Comparison of ENCODE assay signal across 29 mouse cellular contexts in genomic region chr6:95801651-95802050, GRCm38 (mm10).
DNase-seq lines count a peak whose midpoint lies in the region; ATAC-seq and TF ChIP-seq lines count a peak whose summit lies in the region.
"Had no signal": no experiment of that assay in that cellular context is flagged by ENCODE, and none has a peak within 500 bp of the region (broad histone marks: within the 10 kb centered on the region; RNA-seq: fewer than 3 reads in every experiment).

No protein-coding gene starts in this region.

- WGBS in forebrain, embryonic 14.5 days: 91% methylated on average over 6 of the region's 6 CpGs
- 93% methylated on average over 6 of the region's 6 CpGs for WGBS in forebrain, embryonic 11.5 days
- 37% methylated on average over 6 of the region's 6 CpGs for WGBS in lung, embryonic 14.5 days

- H3K4me2 ChIP-seq in forebrain, embryonic 14.5 days (ENCODE audit: low read length): no peak overlapping the region
- H3K4me2 ChIP-seq in forebrain, embryonic 11.5 days (ENCODE audit: low read depth, low read length, severe bottlenecking): no peak overlapping the region
- no peak overlapping the region for H3K4me2 ChIP-seq in lung, embryonic 14.5 days
- H3K4me2 ChIP-seq: embryonic facial prominence, embryonic 13.5 days; heart, embryonic 12.5 days; heart, embryonic 15.5 days; hindbrain, embryonic 14.5 days had no signal

- peak; percentile 15 for DNase-seq in forebrain, embryonic 14.5 days (ENCODE audit: low spot score)
- no peak for DNase-seq in forebrain, embryonic 11.5 days (ENCODE audit: low spot score)
- peak; percentile 59 for DNase-seq in lung, embryonic 14.5 days
- no peak for DNase-seq in lung, adult 18-20 months
- DNase-seq in NIH3T3 (ENCODE audit: low read depth): peak; percentile 25
- no peak for DNase-seq in left cerebral cortex, adult 2 months (ENCODE audit: extremely low spot score in 1 of 2, low spot score in 2 of 2)
- DNase-seq: adrenal gland, adult 2 months; adrenal gland, postnatal 14 days; B cell, adult 2 months; cerebellum, adult 11 months; cerebellum, adult 2 months; cerebellum, adult 9-11 months; cerebellum, postnatal 25 days; gastrocnemius, adult 2 months; gastrocnemius, postnatal 14 days; heart, adult 18-20 months; heart, postnatal 10 days; heart, postnatal 4 days had no signal

- no peak for TF ChIP-seq CTCF in lung, embryonic 14.5 days (IDR thresholded peaks at IDR 0.05; ENCODE audit: low read depth)
- no peak for TF ChIP-seq CTCF in left cerebral cortex, adult 2 months (IDR thresholded peaks at IDR 0.05)

- no peak overlapping the region for H3K9ac ChIP-seq in forebrain, embryonic 14.5 days (ENCODE audit: low read length)
- H3K9ac ChIP-seq in forebrain, embryonic 11.5 days (ENCODE audit: low read length): no peak overlapping the region
- H3K9ac ChIP-seq in lung, embryonic 14.5 days: no peak overlapping the region
- H3K9ac ChIP-seq: embryonic facial prominence, embryonic 13.5 days; heart, embryonic 12.5 days; heart, embryonic 15.5 days; hindbrain, embryonic 14.5 days had no signal

- intact Hi-C loops in left cerebral cortex, adult 2 months (cut with DNase I): no loop called here

- H3K27me3 ChIP-seq in forebrain, embryonic 14.5 days (replicated peaks; ENCODE audit: control insufficient read depth, insufficient read depth, low read length): no peaks in the 10 kb centered on the region
- H3K27me3 ChIP-seq in forebrain, embryonic 11.5 days (ENCODE audit: control insufficient read depth, insufficient read depth, low read length): no peaks in the 10 kb centered on the region
- H3K27me3 ChIP-seq in lung, embryonic 14.5 days (ENCODE audit: insufficient read depth, low read length): no peaks in the 10 kb centered on the region
- H3K27me3 ChIP-seq: CH12.LX; embryonic facial prominence, embryonic 13.5 days; heart, embryonic 12.5 days; heart, embryonic 15.5 days had no signal

- ATAC-seq in forebrain, embryonic 14.5 days: no peak
- no peak for ATAC-seq in forebrain, embryonic 11.5 days (replicated peaks; ENCODE audit: low FRiP score)
- no peak for ATAC-seq in lung, embryonic 14.5 days (ENCODE audit: insufficient read depth)
- ATAC-seq: forebrain, embryonic 16.5 days; hindbrain, postnatal 0 days; inflammation-experienced regulatory T-cells, adult 6 months; intestine, embryonic 16.5 days had no signal

- H3K27ac ChIP-seq in forebrain, embryonic 14.5 days (ENCODE audit: low read depth, low read length): no peak overlapping the region
- no peak overlapping the region for H3K27ac ChIP-seq in forebrain, embryonic 11.5 days (ENCODE audit: low read depth, low read length)
- H3K27ac ChIP-seq in lung, embryonic 14.5 days (ENCODE audit: low read depth): no peak overlapping the region
- H3K27ac ChIP-seq in left cerebral cortex, adult 2 months: no peak overlapping the region
- H3K27ac ChIP-seq: embryonic facial prominence, embryonic 13.5 days; forebrain, embryonic 10.5 days; gastrocnemius, adult 2 months; heart, embryonic 15.5 days; hindbrain, embryonic 14.5 days; hindbrain, postnatal 0 days had no signal

- no peaks in the 10 kb centered on the region for H3K9me3 ChIP-seq in forebrain, embryonic 14.5 days (replicated peaks; ENCODE audit: control insufficient read depth, low read length)
- H3K9me3 ChIP-seq in forebrain, embryonic 11.5 days (ENCODE audit: control insufficient read depth, low read length): no peaks in the 10 kb centered on the region
- no peaks in the 10 kb centered on the region for H3K9me3 ChIP-seq in lung, embryonic 14.5 days (ENCODE audit: low read depth, low read length)
- H3K9me3 ChIP-seq: embryonic facial prominence, embryonic 13.5 days; forebrain, embryonic 10.5 days; heart, embryonic 12.5 days; heart, embryonic 15.5 days had no signal

- H3K4me3 ChIP-seq in forebrain, embryonic 14.5 days (ENCODE audit: low read depth, low read length): no peak overlapping the region
- H3K4me3 ChIP-seq in forebrain, embryonic 11.5 days (ENCODE audit: low read depth, low read length): no peak overlapping the region
- no peak overlapping the region for H3K4me3 ChIP-seq in lung, embryonic 14.5 days (ENCODE audit: low read depth, low read length)
- H3K4me3 ChIP-seq in left cerebral cortex, adult 2 months: no peak overlapping the region
- H3K4me3 ChIP-seq: embryonic facial prominence, embryonic 13.5 days; forebrain, embryonic 10.5 days; gastrocnemius, adult 2 months; heart, embryonic 12.5 days; heart, embryonic 15.5 days had no signal

- no peaks in the 10 kb centered on the region for H3K4me1 ChIP-seq in forebrain, embryonic 14.5 days (ENCODE audit: control insufficient read depth, insufficient read depth, low read length)
- H3K4me1 ChIP-seq in forebrain, embryonic 11.5 days (replicated peaks; ENCODE audit: control insufficient read depth, insufficient read depth, low read length): no peaks in the 10 kb centered on the region
- no peaks in the 10 kb centered on the region for H3K4me1 ChIP-seq in lung, embryonic 14.5 days (ENCODE audit: insufficient read depth)
- H3K4me1 ChIP-seq: forebrain, embryonic 10.5 days; heart, embryonic 12.5 days; heart, embryonic 15.5 days had no signal

- H3K36me3 ChIP-seq in forebrain, embryonic 14.5 days (ENCODE audit: control insufficient read depth, insufficient read depth, low read length): no peaks in the 10 kb centered on the region
- no peaks in the 10 kb centered on the region for H3K36me3 ChIP-seq in forebrain, embryonic 11.5 days (ENCODE audit: control insufficient read depth, insufficient read depth, low read length)
- H3K36me3 ChIP-seq in lung, embryonic 14.5 days (ENCODE audit: insufficient read depth): no peaks in the 10 kb centered on the region
- H3K36me3 ChIP-seq: embryonic facial prominence, embryonic 13.5 days; forebrain, embryonic 10.5 days; G1E; heart, embryonic 12.5 days; heart, embryonic 15.5 days had no signal

Comparison
In these comparisons a context has a peak if more than half of its experiments do, and no peak if none do; other contexts are left out.
1. DNase-seq: peak in forebrain, embryonic 14.5 days (single experiment), lung, embryonic 14.5 days (single experiment) and NIH3T3 (single experiment); none in forebrain, embryonic 11.5 days (single experiment), lung, adult 18-20 months (0 of 2) and left cerebral cortex, adult 2 months (0 of 2).